Mouse (Mus musculus) bone marrow, adult 2 months (tissue): ENCODE data around the gene Spryd7.

Source experiments
- CTCF ChIP-seq: fragments of 200-500 bp; IDR thresholded peaks from 2 replicates; pipeline ENCODE4 v1.5.1; 2011; ENCODE audit warnings: low read length, control low read depth; ENCODE audit not compliant: control insufficient read depth, insufficient read depth
- POLR2A ChIP-seq: fragments of 200-500 bp; IDR thresholded peaks from 2 replicates; pipeline ENCODE4 v1.6.1; 2011; ENCODE audit warnings: low read depth, mild to moderate bottlenecking, control low read depth, low read length, borderline replicate concordance; ENCODE audit not compliant: control insufficient read depth

DNA sequence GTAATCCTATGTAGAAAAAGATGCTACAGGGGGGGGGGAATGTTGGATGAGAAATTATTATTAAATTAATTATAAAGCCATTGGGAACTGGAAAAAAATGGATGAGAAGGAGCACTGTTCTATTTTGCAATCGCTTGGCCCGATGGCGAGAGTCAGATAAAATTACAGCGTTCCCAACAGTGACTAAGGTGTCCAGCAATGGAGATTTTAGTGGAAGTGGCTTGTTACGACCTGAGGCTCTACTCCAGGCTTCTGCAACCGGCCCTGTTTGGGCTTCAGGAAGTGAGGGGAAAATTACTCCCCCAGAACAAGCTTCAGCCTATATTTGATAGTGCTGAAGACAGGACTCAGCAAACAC is 776 bp downstream of the Spryd7 start:
- TF ChIP-seq CTCF, result no peak
- no peak for TF ChIP-seq POLR2A
